Mouse (Mus musculus) cerebral cortex, adult 2 months (tissue): ENCODE results near the gene Gm37240.

Source experiments
- WGBS: fragments of 180-500 bp; shearing (Covaris S2); methylation state at CpG from one replicate; pipeline ENCODE4 v1.1.7; 2018; 5-methylcytosine and 5-hydroxymethylcytosine counted together

The Gm37240 gene

DNA sequence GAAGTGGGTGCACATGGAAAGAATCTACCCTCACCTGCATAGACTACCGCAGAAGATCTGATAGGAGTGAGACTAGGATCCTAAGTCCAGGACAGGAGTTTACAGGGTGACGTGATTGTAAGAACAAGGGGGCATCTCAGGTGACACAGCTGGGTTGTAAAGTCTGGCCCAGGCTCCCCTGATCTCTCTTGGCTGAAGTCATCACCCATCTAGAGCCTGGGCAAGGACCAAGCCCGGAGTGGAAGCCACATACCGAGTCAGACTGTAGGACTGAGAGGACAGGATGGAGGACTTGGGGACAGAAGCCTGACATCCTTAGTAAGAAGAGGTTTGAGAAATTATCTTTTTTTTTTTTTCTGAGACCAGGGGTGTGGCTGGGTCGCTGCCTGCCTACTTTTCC lies 761.8 kb downstream of the Gm37240 start:
- WGBS: 89% methylated on average over 5 of the region's 5 CpGs

DNA sequence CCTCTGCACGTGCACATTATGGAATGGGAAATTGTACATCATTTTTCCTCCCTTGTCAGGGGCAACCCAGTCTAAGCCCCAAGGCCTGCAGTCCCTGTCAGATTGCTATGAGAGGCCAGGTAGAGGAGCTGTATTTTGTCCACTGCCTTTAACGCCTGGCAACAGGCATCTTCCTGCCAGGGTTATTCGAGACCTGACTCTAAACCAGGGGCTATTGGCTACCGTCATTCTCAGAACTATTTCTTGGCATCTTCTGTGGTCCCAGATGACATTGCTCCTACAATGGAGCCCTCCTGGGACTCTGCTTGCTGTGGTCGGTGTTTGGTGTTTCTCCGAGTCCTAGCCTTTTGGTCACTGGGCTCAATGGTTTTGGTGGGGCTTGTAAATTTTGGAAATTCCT lies 762.4 kb downstream of the Gm37240 start:
- 75% methylated on average over 6 of the region's 6 CpGs for WGBS

GRCm38 (mm10) chr3:85124410-85124809 lies 762.9 kb downstream of the Gm37240 start:
- 76% methylated on average over 7 of the region's 7 CpGs for WGBS

GRCm38 (mm10) chr3:85117702-85118101 lies 769.6 kb downstream of the Gm37240 start:
- WGBS: 93% methylated on average over 5 of the region's 5 CpGs

DNA sequence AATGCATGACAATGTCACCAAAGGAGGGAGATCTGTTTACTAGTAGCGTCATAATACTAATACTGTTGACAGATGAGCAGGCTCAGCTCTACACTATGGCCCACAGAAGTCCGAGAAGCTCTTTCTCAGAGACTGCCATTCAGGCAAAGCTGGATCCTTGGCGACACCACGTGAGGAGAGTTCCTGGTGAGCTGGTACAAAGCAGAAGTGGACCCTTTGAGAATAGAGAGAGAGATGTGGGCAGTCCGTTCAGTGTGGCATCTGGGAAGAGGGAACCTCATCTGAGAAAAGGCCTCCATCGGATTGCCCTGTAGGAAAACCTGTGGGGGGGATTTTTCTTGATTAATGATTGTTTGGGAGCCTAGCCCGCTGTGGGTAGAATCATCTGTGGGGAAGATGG lies 770.3 kb downstream of the Gm37240 start:
- whole genome bisulfite sequencing: 76% methylated on average over 7 of the region's 7 CpGs

GRCm38 (mm10) chr3:85115959-85116543 lies 771.3 kb downstream of the Gm37240 start:
- WGBS: 39% methylated on average over 7 of the region's 7 CpGs

- WGBS: 92% methylated on average over 1 of the region's 1 CpGs
Measured at GRCm38 (mm10) chr3:85113565-85113964, 773.8 kb downstream of the Gm37240 start.

- WGBS: 16% methylated on average over 4 of the region's 4 CpGs
Measured at GRCm38 (mm10) chr3:85110762-85111161, 776.6 kb downstream of the Gm37240 start.

- WGBS: 51% methylated on average over 2 of the region's 2 CpGs
Measured at GRCm38 (mm10) chr3:85109221-85109620, 778.1 kb downstream of the Gm37240 start.

- 67% methylated on average over 3 of the region's 3 CpGs for WGBS
Measured at GRCm38 (mm10) chr3:85108396-85108795, 778.9 kb downstream of the Gm37240 start.

GRCm38 (mm10) chr3:85106956-85107355 lies 780.4 kb downstream of the Gm37240 start:
- 39% methylated on average over 11 of the region's 11 CpGs for WGBS

DNA sequence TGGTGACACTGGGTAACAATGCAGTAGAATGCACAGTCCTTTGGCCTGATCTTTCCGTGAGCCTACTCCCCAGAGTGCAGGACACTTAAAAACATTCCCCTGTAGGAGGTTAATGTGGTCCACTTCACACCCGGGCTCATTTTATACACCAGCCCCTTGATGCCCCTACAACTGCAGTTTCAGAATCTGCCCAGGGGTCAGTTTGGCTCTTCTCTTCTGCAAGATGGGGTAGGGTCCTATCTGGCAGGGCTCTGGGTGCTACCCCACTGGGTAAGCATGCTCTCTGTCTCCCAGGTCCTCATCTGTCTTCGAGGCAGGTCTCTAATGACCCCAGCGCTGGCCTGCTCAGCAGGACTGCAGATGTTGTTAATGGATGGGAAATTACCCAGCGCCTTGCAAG lies 783.0 kb downstream of the Gm37240 start:
- 68% methylated on average over 5 of the region's 5 CpGs for WGBS

- WGBS: 55% methylated on average over 21 of the region's 21 CpGs
Measured at GRCm38 (mm10) chr3:85080882-85081558, 806.3 kb downstream of the Gm37240 start.

DNA sequence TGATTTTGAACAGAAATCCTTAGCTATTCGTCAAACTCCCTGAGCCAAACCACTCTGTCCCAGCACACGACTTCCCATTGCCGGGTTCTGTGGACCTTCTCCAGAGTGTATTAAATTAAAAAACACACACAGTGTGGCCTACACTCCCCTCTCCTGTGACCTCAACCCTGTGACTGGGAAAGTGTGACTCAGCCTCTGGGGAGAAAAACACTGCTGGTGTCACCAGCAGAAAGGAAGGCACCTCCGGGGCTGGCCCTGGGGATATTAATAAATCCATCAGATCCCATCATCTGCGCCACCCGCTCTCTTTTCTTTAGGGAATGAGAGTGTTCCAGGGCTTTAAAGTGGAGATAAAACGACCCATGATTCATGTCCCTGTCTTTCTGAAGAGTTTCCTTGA lies 823.2 kb downstream of the Gm37240 start:
- WGBS: 69% methylated on average over 7 of the region's 7 CpGs

DNA sequence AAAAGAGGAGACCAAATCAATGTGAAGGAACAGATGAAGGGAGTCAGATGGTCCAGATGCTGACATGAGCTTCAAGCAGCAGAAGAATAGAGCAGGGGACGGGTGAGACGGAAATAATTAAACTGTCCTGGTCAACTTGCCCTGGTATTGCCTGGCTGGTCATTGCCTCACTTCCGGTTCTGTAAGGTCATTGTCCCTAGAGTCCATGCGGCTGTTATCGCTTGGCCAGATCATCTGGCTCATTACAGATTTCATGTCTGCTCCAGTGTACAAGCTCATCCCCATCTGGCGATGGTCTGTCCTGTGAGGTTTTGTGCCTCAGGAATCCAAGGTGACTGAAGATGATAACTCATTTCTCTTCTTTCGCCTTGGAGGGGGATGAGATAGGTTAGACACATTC lies 827.2 kb downstream of the Gm37240 start:
- 94% methylated on average over 7 of the region's 7 CpGs for WGBS

- WGBS: 76% methylated on average over 6 of the region's 6 CpGs
Measured at GRCm38 (mm10) chr3:85057245-85057644, 830.1 kb downstream of the Gm37240 start.

DNA sequence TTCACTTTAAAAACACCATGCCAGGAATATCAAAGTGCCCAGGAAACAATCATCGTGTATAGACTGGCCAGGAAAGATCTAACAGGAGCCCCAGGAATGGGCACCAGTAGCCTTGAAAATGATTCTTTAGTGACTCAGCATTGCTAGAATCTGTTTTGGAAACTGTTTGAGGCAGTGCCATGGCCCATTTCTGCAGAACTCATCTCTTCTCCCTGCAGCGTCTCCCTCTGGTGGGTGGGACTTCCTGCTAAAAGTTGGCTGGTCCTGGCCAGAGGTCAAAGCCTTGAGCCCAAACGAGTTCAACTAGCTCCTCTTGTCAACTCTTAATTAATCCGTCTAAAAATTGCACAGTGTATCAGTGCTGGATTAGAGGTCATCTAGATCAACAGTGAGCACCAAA lies 833.8 kb downstream of the Gm37240 start:
- 54% methylated on average over 4 of the region's 4 CpGs for WGBS

DNA sequence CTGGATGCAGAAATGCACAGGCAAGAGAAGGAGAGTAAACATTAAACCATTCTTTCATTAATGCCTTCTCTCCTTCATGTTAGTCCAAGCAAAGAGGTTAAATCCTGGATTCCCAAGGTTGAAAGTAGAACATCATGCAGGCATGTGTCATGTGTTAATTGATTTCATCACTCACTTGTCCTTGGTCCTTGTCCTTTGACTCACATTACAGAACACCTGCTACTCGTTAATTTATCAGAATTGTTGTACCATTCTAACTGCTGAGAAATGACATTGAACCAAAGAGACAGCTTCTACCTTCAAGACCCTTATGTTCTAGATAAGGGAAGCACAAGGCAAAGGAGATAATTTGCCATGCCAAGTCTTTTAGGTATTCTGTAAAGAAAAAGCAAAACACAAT lies 835.1 kb downstream of the Gm37240 start:
- WGBS: 83% methylated on average over 1 of the region's 1 CpGs

DNA sequence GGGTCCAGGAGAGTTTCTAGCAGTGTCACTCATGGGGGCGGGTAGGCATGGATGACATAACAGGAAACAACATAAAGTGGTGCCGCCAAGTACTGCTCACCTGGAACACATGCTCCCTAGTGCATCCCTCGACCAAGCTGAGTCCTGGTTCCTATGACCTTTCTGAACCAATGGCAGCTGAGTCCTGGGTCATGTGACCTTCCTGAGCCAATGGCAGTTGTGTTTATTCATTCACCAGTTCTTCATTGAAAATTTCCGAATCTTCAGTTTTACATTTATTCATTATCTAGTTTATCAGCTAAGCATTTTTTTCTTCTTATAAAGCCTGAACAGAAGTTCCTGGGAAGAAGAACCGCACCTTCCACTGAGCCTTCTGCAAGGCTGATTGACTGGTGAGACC lies 838.7 kb downstream of the Gm37240 start:
- WGBS: 93% methylated on average over 5 of the region's 5 CpGs

DNA sequence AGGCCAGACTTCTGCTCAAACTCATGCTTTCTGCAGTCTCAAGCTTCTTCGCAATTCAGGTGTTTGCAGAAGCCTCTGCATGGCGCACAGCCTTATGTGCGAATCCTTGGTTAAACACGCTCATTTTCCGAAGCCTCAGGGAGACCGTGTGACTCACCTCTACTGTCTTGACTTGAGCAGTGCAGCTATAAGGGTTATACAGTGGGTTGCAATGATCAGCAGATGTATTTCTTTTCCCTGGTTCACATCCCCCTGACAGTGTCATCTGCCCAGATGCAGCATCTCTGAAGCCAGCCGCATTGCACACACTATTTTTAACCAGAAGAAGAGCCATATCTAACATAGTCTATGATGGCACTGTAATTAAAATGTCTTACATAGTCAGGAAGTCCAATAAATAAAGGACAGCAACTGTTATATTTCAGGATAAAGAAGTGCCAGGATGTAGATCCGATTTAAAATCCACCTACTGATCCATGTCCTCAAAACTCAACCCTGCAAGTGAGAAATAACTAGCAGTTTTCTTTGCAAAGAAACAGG lies 843.6 kb downstream of the Gm37240 start:
- 50% methylated on average over 8 of the region's 8 CpGs for WGBS

- 63% methylated on average over 4 of the region's 4 CpGs for WGBS
Measured at GRCm38 (mm10) chr3:85042126-85042525, 845.2 kb downstream of the Gm37240 start.

DNA sequence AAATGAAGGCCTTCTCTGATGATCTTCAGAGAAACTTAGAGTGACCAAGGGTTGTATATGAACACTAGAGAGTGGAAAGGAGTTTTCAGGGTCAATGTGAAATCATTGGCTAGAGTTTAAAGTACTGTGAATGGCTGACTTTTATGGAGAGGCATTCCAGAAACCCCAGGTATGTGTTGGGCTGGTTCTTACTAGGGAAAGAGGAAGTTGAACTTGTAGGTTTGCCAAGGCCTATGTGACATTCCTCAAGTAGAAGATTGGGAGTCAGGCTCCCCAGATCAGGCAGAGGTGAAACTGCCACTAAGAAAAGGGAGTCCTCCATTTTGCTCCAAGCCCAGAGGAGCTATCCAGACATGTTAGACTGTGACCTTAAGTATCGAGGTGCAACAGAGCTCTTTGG lies 858.2 kb downstream of the Gm37240 start:
- 74% methylated on average over 1 of the region's 1 CpGs for WGBS
